Mouse (Mus musculus): ENCODE measurements around the gene Cct5.

GRCm38 (mm10) chr15:31613826-31614453, 12.3 kb upstream of the Cct5 start:
- no peak for TF ChIP-seq ZC3H11A (IDR thresholded peaks at IDR 0.05; ENCODE audit: borderline replicate concordance, low read depth, low read length)
- TF ChIP-seq CHD2 (IDR thresholded peaks at IDR 0.05; ENCODE audit: low read depth, low read length), result no peak
- no peak for TF ChIP-seq ZNF384 (IDR thresholded peaks at IDR 0.05; ENCODE audit: low read depth, low read length)
- no peak for TF ChIP-seq HCFC1 (IDR thresholded peaks at IDR 0.05; ENCODE audit: borderline replicate concordance, insufficient read depth, low read length)

Data from ES-E14 (cell line).